ENCODE assay signal across 13 mouse cellular contexts in genomic region chr2:24387361-24388283, GRCm38 (mm10). TPM values are rescaled to one million over a fixed set of nuclear protein-coding genes. Genes with fewer than 3 reads are reported as not detected.
DNase-seq lines count a peak whose midpoint lies in the region; ATAC-seq lines count a peak whose summit lies in the region.
"Had no signal": no experiment of that assay in that cellular context is flagged by ENCODE, and none has a peak within 500 bp of the region (broad histone marks: within the 10 kb centered on the region; RNA-seq: fewer than 3 reads in every experiment).

No protein-coding gene starts in this region.

- H3K4me2 ChIP-seq in liver, embryonic 12.5 days: peak overlapping the region; percentile 78
- no peak overlapping the region for H3K4me2 ChIP-seq in hindbrain, embryonic 13.5 days
- H3K4me2 ChIP-seq: heart, embryonic 11.5 days had no signal

- intact Hi-C loops in left cerebral cortex, postnatal 14 days (cut with DNase I): no loop called here
- intact Hi-C loops in left cerebral cortex, postnatal 4 days (cut with DNase I): no loop called here

- H3K4me3 ChIP-seq in liver, embryonic 12.5 days: peak overlapping the region; percentile 64
- no peak overlapping the region for H3K4me3 ChIP-seq in hindbrain, embryonic 13.5 days

- H3K9me3 ChIP-seq in liver, embryonic 12.5 days (replicated peaks): no peaks in the 10 kb centered on the region
- no peaks in the 10 kb centered on the region for H3K9me3 ChIP-seq in hindbrain, embryonic 13.5 days
- H3K9me3 ChIP-seq: G1E had no signal

- 51% methylated on average over 4 of the region's 4 CpGs for WGBS in liver, embryonic 12.5 days (ENCODE audit: insufficient replicate concordance)
- WGBS in hindbrain, embryonic 13.5 days: 90% methylated on average over 4 of the region's 4 CpGs

- peaks cover 78% of the 10 kb centered on the region for H3K4me1 ChIP-seq in liver, embryonic 12.5 days
- H3K4me1 ChIP-seq in hindbrain, embryonic 13.5 days (replicated peaks): no peaks in the 10 kb centered on the region

- H3K36me3 ChIP-seq in liver, embryonic 12.5 days: peaks cover 16% of the 10 kb centered on the region; the same call in 1 of the 2 replicates
- H3K36me3 ChIP-seq in hindbrain, embryonic 13.5 days: no peaks in the 10 kb centered on the region
- H3K36me3 ChIP-seq: G1E had no signal

- no peaks in the 10 kb centered on the region for H3K27me3 ChIP-seq in liver, embryonic 12.5 days (replicated peaks)
- H3K27me3 ChIP-seq in hindbrain, embryonic 13.5 days: no peaks in the 10 kb centered on the region

- H3K9ac ChIP-seq in liver, embryonic 12.5 days: 0 out of 2 replicates have a peak overlapping the region, but pooled peaks have one; percentile 71
- H3K9ac ChIP-seq in hindbrain, embryonic 13.5 days: no peak overlapping the region
- H3K9ac ChIP-seq: forebrain, postnatal 0 days had no signal

- no peak overlapping the region for H3K27ac ChIP-seq in liver, embryonic 12.5 days
- H3K27ac ChIP-seq in hindbrain, embryonic 13.5 days: no peak overlapping the region

- peak; percentile 56 to 74 for DNase-seq in left cerebral cortex, postnatal 14 days (ENCODE audit: low spot score in 2 of 2)
- no peak for DNase-seq in left cerebral cortex, postnatal 4 days
- DNase-seq in thymus, postnatal 25 days: peak; percentile 15
- no peak for DNase-seq in thymus, postnatal 4 days
- DNase-seq in urinary bladder, postnatal 14 days (ENCODE audit: low spot score): no peak
- DNase-seq: cerebellum, postnatal 25 days; forebrain, postnatal 0 days; kidney, postnatal 25 days had no signal

- ATAC-seq in liver, embryonic 12.5 days: no peak
- no peak for ATAC-seq in hindbrain, embryonic 13.5 days (ENCODE audit: low FRiP score)
- ATAC-seq: forebrain, postnatal 0 days had no signal

RNA-seq across cellular contexts. Expression of gene Psd4, which starts 20.2 kb away (rescaled TPM):
- 1 to 10 TPM in 1 of 2 experiments, under 1 TPM in 1; 0.99 to 2.2 TPM for total RNA-seq in left cerebral cortex, postnatal 14 days (2021)
- total RNA-seq in left cerebral cortex, postnatal 4 days (2021): 1 to 10 TPM in 1 of 2 experiments, under 1 TPM in 1; 0.83 to 2.9 TPM
- polyA plus RNA-seq in liver, embryonic 12.5 days (2016; fragmentation: Nextera tagmentation; extraction: Ambion mirVana): 13.1 and 13.2 TPM in 2 replicates
- polyA plus RNA-seq in hindbrain, embryonic 13.5 days (2015; fragmentation: Nextera tagmentation; extraction: Ambion mirVana): 0.30 and 0.74 TPM in 2 replicates

RNA-seq across cellular contexts. Expression of gene Il1rn, which starts 51.0 kb away (rescaled TPM):
- not detected for total RNA-seq in left cerebral cortex, postnatal 14 days (2021)
- total RNA-seq in left cerebral cortex, postnatal 4 days (2021): not detected
- polyA plus RNA-seq in liver, embryonic 12.5 days (2016; fragmentation: Nextera tagmentation; extraction: Ambion mirVana): 0.54 and 1.0 TPM in 2 replicates
- polyA plus RNA-seq in hindbrain, embryonic 13.5 days (2015; fragmentation: Nextera tagmentation; extraction: Ambion mirVana): 0.16 and 0.44 TPM in 2 replicates
- total RNA-seq: forebrain, postnatal 0 days; megakaryocyte-erythroid progenitor cell, adult 5-6 weeks had no signal
- polyA plus RNA-seq: forebrain, postnatal 0 days; G1E; heart, embryonic 11.5 days had no signal

Comparison
In these comparisons a context has a peak if more than half of its experiments do, and no peak if none do; other contexts are left out.
1. DNase-seq: peak in left cerebral cortex, postnatal 14 days (2 of 2) and thymus, postnatal 25 days (single experiment); none in left cerebral cortex, postnatal 4 days (single experiment), thymus, postnatal 4 days (single experiment) and urinary bladder, postnatal 14 days (single experiment).